ENCODE assay signal across 20 mouse cellular contexts in genomic region chr1:74715468-74715867, GRCm38 (mm10). TPM values are rescaled to one million over a fixed set of nuclear protein-coding genes. Genes with fewer than 3 reads are reported as not detected.
DNase-seq lines count a peak whose midpoint lies in the region; ATAC-seq lines count a peak whose summit lies in the region.
"Had no signal": no experiment of that assay in that cellular context is flagged by ENCODE, and none has a peak within 500 bp of the region (broad histone marks: within the 10 kb centered on the region; RNA-seq: fewer than 3 reads in every experiment).

No protein-coding gene starts in this region.

- intact Hi-C loops in heart, postnatal 10 days (cut with DNase I), result no loop called here

- 74% methylated on average over 5 of the region's 5 CpGs for WGBS in heart, embryonic 13.5 days

- no peaks in the 10 kb centered on the region for H3K27me3 ChIP-seq in heart, embryonic 13.5 days (replicated peaks)
- peaks cover 19% of the 10 kb centered on the region for H3K27me3 ChIP-seq in megakaryocyte, embryonic 14.5 days (replicated peaks)
- H3K27me3 ChIP-seq: heart, embryonic 12.5 days; limb, embryonic 15.5 days had no signal

- H3K4me2 ChIP-seq in heart, embryonic 13.5 days, result 0 out of 2 replicates have a peak overlapping the region, but pooled peaks have one; percentile 97
- H3K4me2 ChIP-seq: hindbrain, embryonic 15.5 days; limb, embryonic 15.5 days had no signal

- no peak overlapping the region for H3K9ac ChIP-seq in heart, embryonic 13.5 days
- H3K9ac ChIP-seq: heart, embryonic 12.5 days; hindbrain, embryonic 15.5 days; limb, embryonic 15.5 days had no signal

- no peaks in the 10 kb centered on the region for H3K9me3 ChIP-seq in heart, embryonic 13.5 days
- H3K9me3 ChIP-seq in megakaryocyte, embryonic 14.5 days, result no peaks in the 10 kb centered on the region
- H3K9me3 ChIP-seq: heart, embryonic 12.5 days; hindbrain, embryonic 15.5 days; limb, embryonic 15.5 days had no signal

- no peak overlapping the region for H3K4me3 ChIP-seq in heart, embryonic 13.5 days
- H3K4me3 ChIP-seq in megakaryocyte, embryonic 14.5 days (replicated peaks), result peak overlapping the region; percentile 44
- H3K4me3 ChIP-seq: heart, embryonic 12.5 days; hindbrain, embryonic 15.5 days; limb, embryonic 15.5 days had no signal

- H3K4me1 ChIP-seq in heart, embryonic 13.5 days, result peaks cover 18% of the 10 kb centered on the region
- H3K4me1 ChIP-seq in megakaryocyte, embryonic 14.5 days, result peaks cover 41% of the 10 kb centered on the region

- H3K36me3 ChIP-seq in heart, embryonic 13.5 days, result no peaks in the 10 kb centered on the region
- H3K36me3 ChIP-seq in megakaryocyte, embryonic 14.5 days (replicated peaks; ENCODE audit: low read length), result no peaks in the 10 kb centered on the region
- H3K36me3 ChIP-seq: hindbrain, embryonic 15.5 days; limb, embryonic 15.5 days had no signal

- H3K27ac ChIP-seq in heart, embryonic 13.5 days (replicated peaks), result no peak overlapping the region
- H3K27ac ChIP-seq: hindbrain, embryonic 15.5 days; limb, embryonic 15.5 days had no signal

- ATAC-seq in heart, embryonic 13.5 days (ENCODE audit: extremely low read depth, insufficient number of reproducible peaks, low FRiP score, low TSS enrichment), result no peak
- peak; percentile 60 for ATAC-seq in granulocyte monocyte progenitor cell, adult 5-6 weeks (replicated peaks; ENCODE audit: poor library complexity, severe bottlenecking)
- ATAC-seq: lung, postnatal 0 days; midbrain, embryonic 16.5 days had no signal

- no peak for DNase-seq in heart, postnatal 10 days
- peak; percentile 78 for DNase-seq in embryo, embryonic 10.5 days (ENCODE audit: low spot score)
- no peak for DNase-seq in adrenal gland, postnatal 36 days
- no peak for DNase-seq in kidney, postnatal 4 days
- DNase-seq in adrenal gland, postnatal 14 days, result no peak
- DNase-seq: adrenal gland, adult 2 months; cerebellum, postnatal 14 days; kidney, adult 2 months; kidney, postnatal 36 days; right cerebral cortex, adult 18-20 months had no signal

RNA-seq across cellular contexts. Expression of gene Cyp27a1, which starts 2.1 kb away (rescaled TPM):
- polyA plus RNA-seq in heart, embryonic 13.5 days (2015; fragmentation: Nextera tagmentation; extraction: Ambion mirVana), result 11.1 and 11.3 TPM in 2 replicates
- 10 to 100 TPM; 10.7 to 11.0 TPM for total RNA-seq in heart, postnatal 10 days (2021)
- total RNA-seq in granulocyte monocyte progenitor cell, adult 5-6 weeks (2014; fragmentation: Nextera tagmentation), result 10.1 and 13.1 TPM in 2 replicates
- total RNA-seq in granulocyte monocyte progenitor cell, adult 5-6 weeks (2017), result 5.8 and 6.9 TPM in 2 replicates
- polyA plus RNA-seq in megakaryocyte, embryonic 14.5 days (2012; ENCODE audit: insufficient read depth, low replicate concordance), result 1.7 TPM in 1 of 2 replicates, not detected in the other
- total RNA-seq in adrenal gland, postnatal 36 days (2021), result 10 to 100 TPM; 11.4 to 14.9 TPM
- 26.0 and 27.2 TPM in 2 replicates for total RNA-seq in adrenal gland, postnatal 14 days (2021)

RNA-seq across cellular contexts. Expression of gene Prkag3, which starts 33.6 kb away (rescaled TPM):
- polyA plus RNA-seq in heart, embryonic 13.5 days (2015; fragmentation: Nextera tagmentation; extraction: Ambion mirVana), result 4.2 and 7.2 TPM in 2 replicates
- 1 to 10 TPM; 1.7 to 2.1 TPM for total RNA-seq in heart, postnatal 10 days (2021)
- total RNA-seq in granulocyte monocyte progenitor cell, adult 5-6 weeks (2014; fragmentation: Nextera tagmentation), result not detected in 2 replicates
- total RNA-seq in granulocyte monocyte progenitor cell, adult 5-6 weeks (2017), result not detected in 2 replicates
- polyA plus RNA-seq in megakaryocyte, embryonic 14.5 days (2012; ENCODE audit: insufficient read depth, low replicate concordance), result not detected in 2 replicates
- under 1 TPM in 1 of 2 experiments, not detected in 1; 0.23 TPM for total RNA-seq in adrenal gland, postnatal 36 days (2021)
- 0.15 TPM in 1 of 2 replicates, not detected in the other for total RNA-seq in adrenal gland, postnatal 14 days (2021)
- total RNA-seq: layer of hippocampus, postnatal 25 days had no signal
- polyA plus RNA-seq: hindbrain, embryonic 15.5 days; midbrain, embryonic 16.5 days; neural tube, embryonic 14.5 days had no signal

RNA-seq across cellular contexts. Expression of gene Ttll4, which starts 53.9 kb away (rescaled TPM):
- polyA plus RNA-seq in heart, embryonic 13.5 days (2015; fragmentation: Nextera tagmentation; extraction: Ambion mirVana), result 8.0 and 9.1 TPM in 2 replicates
- 10 to 100 TPM; 17.3 TPM for total RNA-seq in heart, postnatal 10 days (2021)
- 18.2 and 29.1 TPM in 2 replicates for total RNA-seq in granulocyte monocyte progenitor cell, adult 5-6 weeks (2014; fragmentation: Nextera tagmentation)
- 18.4 and 21.5 TPM in 2 replicates for total RNA-seq in granulocyte monocyte progenitor cell, adult 5-6 weeks (2017)
- polyA plus RNA-seq in megakaryocyte, embryonic 14.5 days (2012; ENCODE audit: insufficient read depth, low replicate concordance), result 1.2 and 5.3 TPM in 2 replicates
- 10 to 100 TPM; 18.3 to 21.8 TPM for total RNA-seq in adrenal gland, postnatal 36 days (2021)
- total RNA-seq in adrenal gland, postnatal 14 days (2021), result 19.2 and 21.5 TPM in 2 replicates

RNA-seq across cellular contexts. Expression of gene Wnt6, which starts 56.2 kb away (rescaled TPM):
- 0.31 and 0.36 TPM in 2 replicates for polyA plus RNA-seq in heart, embryonic 13.5 days (2015; fragmentation: Nextera tagmentation; extraction: Ambion mirVana)
- total RNA-seq in heart, postnatal 10 days (2021), result under 1 TPM; 0.17 to 0.60 TPM
- not detected in 2 replicates for total RNA-seq in granulocyte monocyte progenitor cell, adult 5-6 weeks (2014; fragmentation: Nextera tagmentation)
- total RNA-seq in granulocyte monocyte progenitor cell, adult 5-6 weeks (2017), result 0.21 and 1.2 TPM in 2 replicates
- polyA plus RNA-seq in megakaryocyte, embryonic 14.5 days (2012; ENCODE audit: insufficient read depth, low replicate concordance), result 0.60 TPM in 1 of 2 replicates, not detected in the other
- 1 to 10 TPM; 3.9 to 4.3 TPM for total RNA-seq in adrenal gland, postnatal 36 days (2021)
- 2.4 and 3.2 TPM in 2 replicates for total RNA-seq in adrenal gland, postnatal 14 days (2021)
- polyA plus RNA-seq: neural tube, embryonic 14.5 days had no signal
